Mouse (Mus musculus) thymus, adult 2 months (tissue): ENCODE results near the gene Plbd2.

Source experiments
- CTCF ChIP-seq: fragments of 200-500 bp; IDR thresholded peaks from 2 replicates; pipeline ENCODE4 v1.5.1; 2012; ENCODE audit warnings: mild to moderate bottlenecking, control low read depth, low read length, moderate library complexity, borderline replicate concordance; ENCODE audit not compliant: control insufficient read depth, poor library complexity, insufficient read depth; ENCODE audit errors: extremely low read depth
- POLR2A ChIP-seq: fragments of 200-500 bp; IDR thresholded peaks from 2 replicates; pipeline ENCODE4 v1.6.1; 2012; ENCODE audit warnings: mild to moderate bottlenecking, low read length, control low read depth, moderate library complexity; ENCODE audit not compliant: control insufficient read depth, poor library complexity, insufficient read depth; ENCODE audit errors: extremely low read depth

DNA sequence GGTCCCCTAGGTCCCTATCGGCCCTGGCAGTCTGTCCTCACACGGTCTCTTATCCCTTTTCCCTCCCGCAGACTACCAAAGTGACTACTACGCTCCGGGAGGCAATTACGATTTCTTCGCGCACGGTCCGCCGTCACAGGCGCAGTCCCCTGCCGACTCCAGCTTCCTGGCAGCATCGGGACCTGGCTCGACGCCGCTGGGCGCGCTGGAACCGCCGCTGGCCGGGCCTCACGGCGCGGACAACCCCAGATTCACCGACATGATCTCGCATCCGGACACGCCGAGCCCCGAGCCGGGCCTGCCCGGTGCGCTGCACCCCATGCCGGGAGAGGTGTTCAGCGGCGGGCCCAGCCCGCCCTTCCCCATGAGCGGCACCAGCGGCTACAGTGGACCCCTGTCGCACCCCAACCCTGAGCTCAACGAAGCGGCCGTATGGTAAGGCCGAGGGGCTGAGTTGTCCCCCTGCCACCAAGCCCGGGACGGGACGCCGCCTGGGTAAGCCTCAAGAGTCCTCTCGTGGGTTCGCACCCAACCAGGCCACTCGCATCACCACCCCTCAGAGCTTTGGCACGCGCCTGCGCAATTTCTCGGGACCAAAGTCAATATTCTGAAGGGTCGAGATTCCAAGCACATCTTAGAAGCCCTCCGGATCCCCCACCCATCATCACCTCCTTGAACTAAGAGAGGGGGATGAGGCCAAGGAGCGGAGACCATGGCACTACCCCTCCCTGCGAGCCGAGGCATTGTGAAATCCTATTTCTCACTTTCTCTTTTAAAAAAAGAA lies 63.3 kb downstream of the Plbd2 start:
- TF ChIP-seq CTCF (no peak), POLR2A (no peak)
